ENCODE assay signal across 8 mouse cellular contexts in genomic region chr7:120677001-120677643, GRCm38 (mm10). TPM values are rescaled to one million over a fixed set of nuclear protein-coding genes. Genes with fewer than 3 reads are reported as not detected.
DNase-seq lines count a peak whose midpoint lies in the region; ATAC-seq lines count a peak whose summit lies in the region.

Gene Mosmo, plus strand, starts transcription at chr7:120677618.

- H3K9ac ChIP-seq in hindbrain, embryonic 15.5 days = peak within 1 kb of the TSS; percentile 89

- no peaks in the 10 kb centered on the region for H3K36me3 ChIP-seq in hindbrain, embryonic 15.5 days

- peak within 1 kb of the TSS; percentile 79 for H3K27ac ChIP-seq in hindbrain, embryonic 15.5 days (replicated peaks)

- peak within 1 kb of the TSS; percentile 87 for H3K4me3 ChIP-seq in hindbrain, embryonic 15.5 days

- H3K9me3 ChIP-seq in hindbrain, embryonic 15.5 days = no peaks in the 10 kb centered on the region

- peaks cover 39% of the 10 kb centered on the region for H3K4me1 ChIP-seq in hindbrain, embryonic 15.5 days (replicated peaks)

- ATAC-seq in hindbrain, embryonic 15.5 days (ENCODE audit: low FRiP score, low read depth) = peak; percentile 96

- WGBS in hindbrain, embryonic 15.5 days = under 1% methylated on average over 40 of the region's 44 CpGs

- peak; percentile 38 for DNase-seq in WW6 (ENCODE audit: low read depth, low spot score)
- peak; percentile 73 to 76 for DNase-seq in cerebellum, postnatal 36 days
- DNase-seq in gastrocnemius, adult 18-20 months (ENCODE audit: low spot score) = peak; percentile 49
- peak; percentile 61 to 72 for DNase-seq in left cerebral cortex, adult 18-20 months (ENCODE audit: low spot score in 2 of 2)
- DNase-seq in lung, postnatal 4 days = peak; percentile 83 to 84
- peak; percentile 61 for DNase-seq in retina, postnatal 7 days (ENCODE audit: low read depth, low spot score)
- peak; percentile 74 for DNase-seq in urinary bladder, postnatal 25 days (ENCODE audit: low spot score)

- H3K27me3 ChIP-seq in hindbrain, embryonic 15.5 days = no peaks in the 10 kb centered on the region

- peak within 1 kb of the TSS; percentile 76 for H3K4me2 ChIP-seq in hindbrain, embryonic 15.5 days

RNA-seq across cellular contexts. Expression of gene Mosmo, which starts in this region (rescaled TPM):
- total RNA-seq in gastrocnemius, adult 18-20 months (2021) = 10 to 100 TPM; 19.9 to 22.6 TPM
- polyA plus RNA-seq in hindbrain, embryonic 15.5 days (2015; fragmentation: Nextera tagmentation; extraction: Ambion mirVana) = 12.0 and 12.7 TPM in 2 replicates
- 10 to 100 TPM; 72.0 to 76.6 TPM for total RNA-seq in left cerebral cortex, adult 18-20 months (2021)

Comparison
In these comparisons a context has a peak if more than half of its experiments do, and no peak if none do; other contexts are left out.
1. Peak in every context shown above with its lines: DNase-seq, ATAC-seq, H3K4me3 ChIP-seq and H3K27ac ChIP-seq.